Mouse (Mus musculus) lung, adult 2 months (tissue): ENCODE data around the gene Scnn1a.

ENCODE experiments used
- CTCF ChIP-seq: fragments of 200-500 bp; IDR thresholded peaks from 2 replicates; pipeline ENCODE4 v1.5.1; 2011; ENCODE audit warnings: mild to moderate bottlenecking, low read length, control low read depth; ENCODE audit not compliant: insufficient read depth
- POLR2A ChIP-seq: fragments of 200-500 bp; IDR thresholded peaks from 2 replicates; pipeline ENCODE4 v1.6.1; 2011; ENCODE audit warnings: low read depth, mild to moderate bottlenecking, control low read depth, low read length, borderline replicate concordance; ENCODE audit errors: extremely low read depth

DNA sequence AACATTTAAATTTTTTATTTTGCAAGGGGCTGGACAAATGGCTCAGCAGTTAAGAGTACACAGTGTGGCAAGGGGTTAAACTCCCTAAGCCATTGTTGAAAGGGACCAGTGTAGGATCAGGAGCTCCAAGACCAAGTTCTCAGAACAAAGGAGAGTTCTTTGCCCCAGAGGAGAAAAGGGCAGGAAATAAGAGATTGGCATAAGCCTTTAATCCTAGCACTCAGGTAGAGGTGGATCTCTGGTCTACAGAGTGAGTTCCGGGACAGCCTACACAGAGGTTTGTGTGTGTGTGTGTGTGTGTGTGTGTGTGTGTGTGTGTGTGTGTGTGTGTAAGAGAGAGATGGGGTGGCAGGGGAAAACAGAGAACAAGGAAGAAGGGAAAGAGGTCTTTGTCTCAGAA is 19.5 kb upstream of the Scnn1a start:
- TF ChIP-seq CTCF (no peak), POLR2A (no peak)
